Mouse (Mus musculus): Measurements from ENCODE around the gene Grap. TPM values are rescaled to one million over a fixed set of nuclear protein-coding genes. Genes with fewer than 3 reads are reported as not detected.

The Grap gene
- total RNA-seq, 2 experiments from 2014 or later: 7.0 to 8.0 TPM

DNA sequence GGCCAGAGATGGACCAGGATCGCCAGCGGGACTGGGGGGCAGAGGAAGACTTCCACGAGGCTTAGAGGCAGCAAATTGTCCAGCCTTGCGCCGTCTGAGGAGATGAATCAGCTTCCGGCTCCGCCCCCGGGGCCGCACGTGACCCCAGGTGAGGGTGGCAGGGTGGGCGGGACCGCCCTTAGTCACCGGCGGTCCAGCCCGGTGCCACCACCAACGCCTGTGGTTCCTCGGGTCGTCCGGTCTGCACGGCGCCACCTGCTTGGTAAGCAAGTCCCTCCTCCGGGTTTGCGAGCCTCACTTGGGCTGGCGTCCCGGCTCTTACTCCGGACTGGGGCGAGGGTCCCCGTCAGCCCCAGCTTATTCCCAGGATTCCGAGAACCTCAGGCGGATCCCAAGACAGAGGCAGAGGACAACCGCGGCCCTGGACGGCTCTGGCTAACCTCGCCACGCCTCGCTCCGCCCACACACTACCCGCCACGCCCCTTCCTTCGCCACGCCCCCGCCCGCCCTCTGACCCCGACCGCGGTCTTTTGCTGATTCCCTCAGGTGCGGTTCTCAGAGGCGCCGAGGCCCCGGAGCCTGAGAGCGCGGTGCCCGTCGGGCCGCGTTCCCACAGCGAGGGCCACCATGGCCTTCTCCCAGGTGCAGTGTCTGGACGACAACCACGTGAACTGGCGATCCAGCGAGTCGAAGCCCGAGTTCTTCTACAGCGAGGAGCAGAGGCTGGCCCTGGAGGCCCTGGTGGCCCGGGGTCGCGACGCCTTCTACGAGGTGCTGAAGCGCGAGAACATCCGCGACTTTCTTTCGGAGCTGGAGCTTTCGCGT lies 31.1 kb downstream of the Grap start, which contains the start of gene Fam83g:
Fam83g (plus strand) TSS at position 185 of the 825 bp plus-strand sequence.
- peak; percentile 55 for DNase-seq

DNA sequence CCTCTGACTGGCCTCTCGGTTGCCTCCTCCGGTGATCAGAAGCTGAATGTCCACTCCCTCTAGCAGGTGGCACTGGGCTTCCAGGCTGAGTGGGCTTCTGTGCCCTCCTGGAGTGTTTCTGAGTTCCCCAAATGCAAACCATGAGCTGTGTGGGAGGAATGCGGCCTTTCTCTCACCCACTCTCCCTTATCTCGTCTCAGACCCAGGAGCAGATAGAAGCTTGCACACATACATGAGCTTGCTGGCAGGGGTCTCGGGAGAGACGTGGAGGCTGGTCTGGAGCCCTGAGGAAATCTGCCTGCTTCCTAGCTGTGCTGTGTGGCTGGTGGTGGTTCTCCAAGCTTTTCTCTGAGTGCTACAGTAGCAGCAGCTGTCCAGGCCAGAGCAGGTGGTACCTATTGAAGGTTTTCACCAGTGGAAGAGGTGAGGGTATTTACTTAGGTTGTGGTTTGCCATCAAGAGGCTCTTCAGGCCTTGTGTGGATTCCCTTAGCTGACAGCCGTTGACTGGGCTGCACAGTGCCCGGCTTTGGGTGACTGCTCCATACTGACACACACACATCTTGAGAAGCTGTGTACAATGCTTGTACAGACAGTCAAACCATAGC lies 32.2 kb downstream of the Grap start:
- DNase-seq: no peak

DNA sequence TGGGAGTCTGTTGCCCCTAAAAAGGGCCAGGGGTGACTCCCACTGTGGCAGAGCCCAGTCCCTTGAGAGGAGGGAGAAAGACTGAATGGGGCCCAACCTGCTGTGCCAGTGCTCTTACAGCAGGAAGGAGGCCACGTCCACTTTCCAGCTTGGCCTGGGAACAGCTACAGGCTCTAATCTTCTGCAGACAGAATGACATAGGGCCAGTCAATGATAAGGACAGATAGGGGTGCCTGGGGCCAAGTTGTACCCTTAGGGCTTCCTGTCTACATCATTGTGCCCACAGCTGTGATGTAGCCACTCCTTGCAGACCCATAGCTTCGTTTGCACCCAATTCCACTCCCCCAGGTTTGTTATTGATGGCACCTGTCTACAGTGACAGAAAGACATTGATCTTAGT lies 33.1 kb downstream of the Grap start:
- DNase-seq: no peak

DNA sequence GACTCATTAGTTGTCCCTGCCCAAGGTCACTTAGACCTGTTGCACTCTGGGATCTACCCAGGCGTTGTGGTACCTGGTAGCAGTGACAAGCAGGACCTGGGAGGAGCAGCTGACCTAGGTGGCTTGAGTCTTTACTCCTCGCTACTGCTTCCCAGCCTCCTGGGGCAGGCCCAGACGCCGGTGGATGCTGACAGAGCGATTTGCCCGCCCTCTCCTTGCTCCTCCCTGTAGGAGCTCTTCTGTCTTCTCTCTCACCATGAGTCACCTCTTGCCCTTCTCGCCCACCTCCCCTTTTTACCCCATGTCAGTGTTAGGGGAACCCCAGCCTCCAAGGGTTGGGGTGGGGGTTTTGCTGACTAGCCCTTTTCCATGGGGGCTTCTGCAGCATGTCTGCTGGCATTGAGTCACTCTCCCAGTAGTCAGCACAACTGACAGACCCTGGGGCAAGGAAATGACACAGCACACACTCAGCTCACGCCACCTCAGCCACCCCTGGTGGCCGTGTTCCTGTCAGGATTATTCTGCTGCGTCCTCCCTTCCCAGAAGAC lies 33.9 kb downstream of the Grap start:
- DNase-seq: no peak

DNA sequence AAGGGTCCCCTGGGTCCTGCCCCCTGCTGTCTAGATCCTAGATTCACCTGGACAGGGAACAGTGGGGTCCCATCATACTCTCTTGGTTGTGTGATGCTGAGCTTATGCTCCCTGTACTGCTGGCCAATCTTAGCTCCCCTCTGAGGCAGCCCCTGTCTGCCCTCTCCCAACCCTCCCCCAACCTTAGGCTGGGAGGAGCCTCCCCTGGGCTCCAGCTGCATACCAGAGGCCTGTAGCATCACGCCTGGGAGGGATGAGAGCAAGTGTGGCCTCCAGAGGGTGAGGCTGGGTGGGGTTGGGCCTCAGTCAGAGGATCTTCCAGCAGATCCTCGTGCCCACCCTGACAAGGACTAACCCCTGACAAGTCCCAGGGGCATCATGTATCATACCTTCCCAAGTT lies 34.5 kb downstream of the Grap start:
- DNase-seq: no peak

DNA sequence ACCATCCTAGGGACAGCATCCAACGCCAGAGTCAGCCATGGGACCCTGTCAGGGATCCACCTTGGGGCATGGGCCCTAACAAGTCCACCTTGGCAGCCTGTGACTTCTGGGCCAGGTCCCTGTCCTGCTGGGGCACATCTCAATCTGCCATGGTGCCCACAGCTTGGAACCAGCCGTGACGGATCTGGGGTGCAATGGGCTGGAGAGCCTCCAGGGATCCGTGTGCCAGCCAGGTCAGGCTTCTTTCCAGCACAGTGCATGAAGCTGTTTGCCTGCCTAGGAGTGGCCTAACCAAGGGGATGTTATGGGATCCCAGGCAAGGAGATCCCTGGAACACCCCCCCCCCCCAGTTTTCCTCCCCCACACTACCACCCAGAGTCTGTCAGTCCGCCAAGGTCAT lies 39.9 kb downstream of the Grap start:
- no peak for DNase-seq

DNA sequence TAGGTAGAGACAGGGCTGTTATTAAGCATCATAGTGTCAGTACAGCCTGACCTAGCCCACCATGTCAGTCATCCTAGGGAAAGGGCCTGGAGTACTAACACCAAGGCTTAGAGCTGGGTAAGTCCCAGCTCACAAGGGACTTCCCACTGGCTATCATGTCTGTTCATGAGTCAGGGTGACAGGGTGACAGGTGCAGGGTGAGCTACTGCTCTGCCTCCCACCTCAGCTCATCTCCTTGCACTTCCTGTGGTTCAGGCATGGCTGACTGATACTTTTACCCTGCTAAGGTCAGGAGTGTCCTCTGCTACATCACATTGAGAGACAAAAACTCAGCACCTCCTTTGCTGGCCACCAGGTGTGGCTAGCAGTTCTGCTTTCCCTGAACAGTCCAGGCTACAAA lies 45.8 kb downstream of the Grap start:
- no peak for DNase-seq

DNA sequence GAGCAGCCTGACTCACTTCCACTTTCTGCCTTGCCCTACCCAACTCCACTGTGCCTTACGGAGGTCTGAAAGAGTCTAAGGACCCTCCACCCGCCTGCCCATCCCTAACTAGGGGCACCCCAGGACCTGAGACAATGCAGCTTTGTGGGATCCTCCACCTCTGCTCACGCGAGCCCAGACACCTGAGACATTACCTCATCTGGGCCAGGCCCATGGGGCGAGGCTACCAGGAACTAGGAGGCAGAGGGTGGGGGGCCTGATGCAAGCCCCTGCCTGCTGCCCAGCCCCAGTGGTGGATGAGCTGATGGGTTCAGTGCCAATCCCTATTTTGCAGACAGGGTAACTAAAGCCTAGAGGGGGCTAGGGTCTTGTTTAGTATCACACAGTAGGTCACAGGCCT lies 46.4 kb downstream of the Grap start:
- DNase-seq: no peak

DNA sequence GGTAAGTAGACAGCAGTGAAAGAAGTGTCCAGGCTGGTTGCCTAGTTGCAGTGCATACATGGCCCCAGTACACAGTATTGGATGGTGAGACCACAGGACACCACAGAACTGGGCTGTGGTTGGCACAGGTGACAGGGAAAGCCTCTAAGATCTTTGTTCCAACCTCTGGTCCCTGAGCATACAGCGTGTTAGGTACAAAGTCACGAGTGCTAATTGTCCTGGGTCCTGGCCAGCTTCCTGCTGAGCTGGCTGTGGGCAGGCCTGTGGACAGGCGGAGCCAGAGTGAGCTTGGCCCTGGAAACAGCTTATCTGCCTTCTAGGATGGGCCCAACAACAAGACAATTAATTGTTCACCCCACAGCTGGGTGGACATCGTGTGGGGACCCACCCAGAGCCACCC lies 46.9 kb downstream of the Grap start:
- no peak for DNase-seq

DNA sequence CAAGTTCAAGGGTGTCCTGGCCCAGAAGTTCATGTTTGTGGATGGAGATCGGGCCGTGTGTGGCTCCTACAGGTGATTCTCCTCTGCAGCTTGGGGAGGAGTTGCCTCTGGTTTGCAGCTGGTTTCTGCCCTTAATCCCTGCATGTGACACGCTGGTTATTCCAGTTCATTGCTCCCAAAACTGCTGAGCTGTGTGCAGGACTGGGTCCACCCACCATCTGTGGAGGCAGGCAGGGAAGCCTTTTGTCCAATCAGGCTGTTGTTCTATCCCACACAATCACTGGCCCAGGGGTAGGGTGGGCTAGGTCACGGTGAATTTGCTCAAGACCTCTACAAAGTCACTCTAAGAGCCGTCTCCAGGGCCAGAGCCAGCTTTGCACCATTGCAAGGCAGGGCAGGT lies 48.6 kb downstream of the Grap start:
- no peak for DNase-seq

DNA sequence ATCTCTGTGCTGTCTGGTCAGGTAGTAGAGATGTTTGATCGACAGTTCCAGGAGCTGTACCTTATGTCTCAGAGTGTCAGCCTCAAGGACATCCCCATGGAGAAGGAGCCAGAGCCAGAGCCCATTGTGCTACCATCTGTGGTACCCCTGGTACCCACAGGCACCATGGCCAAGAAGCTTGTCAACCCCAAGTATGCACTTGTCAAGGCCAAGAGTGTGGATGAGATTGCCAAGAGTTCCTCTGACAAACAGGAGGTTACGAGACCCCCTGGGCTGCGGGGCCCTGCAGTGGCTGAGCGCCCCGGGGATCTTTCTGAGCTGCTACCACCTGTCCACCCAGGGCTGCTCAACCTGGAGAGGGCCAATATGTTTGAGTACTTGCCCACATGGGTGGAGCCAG lies 49.4 kb downstream of the Grap start:
- DNase-seq: no peak

DNA sequence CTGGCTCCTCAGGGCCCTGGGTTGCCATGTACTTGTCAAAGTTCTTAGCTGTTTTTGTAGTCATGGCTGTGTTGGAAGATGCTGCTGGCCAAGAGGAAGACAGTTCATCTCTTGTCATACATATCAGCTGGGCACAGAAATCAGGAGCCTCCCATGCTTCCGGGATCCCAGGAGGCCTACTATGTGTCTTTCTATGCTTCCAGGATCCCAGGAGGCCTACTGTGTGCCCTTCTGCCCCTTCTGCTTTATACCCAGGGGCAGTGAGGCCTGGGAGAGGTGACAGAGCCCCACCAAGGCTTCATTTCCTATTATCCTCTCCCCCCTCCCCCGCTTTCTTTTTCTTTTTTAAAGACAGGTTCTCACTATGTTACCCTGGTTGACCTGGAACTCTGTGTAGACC lies 52.5 kb downstream of the Grap start:
- DNase-seq: no peak

DNA sequence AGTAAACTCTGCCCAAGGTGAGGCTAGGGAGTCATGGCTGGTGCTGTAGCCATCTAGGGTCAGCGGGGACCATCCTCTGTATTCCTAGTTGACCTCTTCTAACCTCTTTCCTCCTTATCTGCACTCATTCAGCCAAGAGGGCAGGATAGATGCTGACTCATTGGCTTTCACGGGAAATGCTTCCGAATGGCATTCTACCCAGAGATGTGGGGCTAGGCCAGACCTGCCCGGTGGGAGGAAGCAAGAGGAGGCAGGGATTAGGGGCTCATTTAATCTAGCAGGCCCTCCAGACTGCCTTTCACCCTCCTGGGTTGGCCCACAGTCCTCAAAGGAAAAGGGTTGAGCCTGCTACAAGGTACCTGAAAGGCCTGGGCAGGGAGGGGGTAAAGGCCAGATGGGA lies 53.2 kb downstream of the Grap start:
- DNase-seq: no peak

DNA sequence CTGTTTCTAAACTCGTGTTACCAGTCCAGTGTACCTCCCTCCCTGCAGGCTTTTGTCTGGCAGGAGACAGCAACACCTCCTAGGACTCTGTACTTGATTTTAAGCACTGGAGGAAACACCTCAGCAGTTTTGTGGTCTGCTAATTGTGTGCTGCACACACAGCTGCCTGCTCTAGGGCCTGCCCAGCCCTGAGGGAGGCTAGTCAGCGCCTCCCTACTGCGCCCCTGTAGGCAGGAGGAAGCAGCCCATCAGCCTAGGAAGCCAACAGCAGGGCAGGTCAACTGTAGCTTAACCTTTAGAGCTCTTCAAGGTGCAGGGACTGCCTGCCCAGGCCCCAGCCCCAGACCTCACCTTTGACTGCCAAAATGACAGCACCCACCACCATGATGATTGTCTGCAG lies 55.9 kb downstream of the Grap start:
- DNase-seq: no peak

DNA sequence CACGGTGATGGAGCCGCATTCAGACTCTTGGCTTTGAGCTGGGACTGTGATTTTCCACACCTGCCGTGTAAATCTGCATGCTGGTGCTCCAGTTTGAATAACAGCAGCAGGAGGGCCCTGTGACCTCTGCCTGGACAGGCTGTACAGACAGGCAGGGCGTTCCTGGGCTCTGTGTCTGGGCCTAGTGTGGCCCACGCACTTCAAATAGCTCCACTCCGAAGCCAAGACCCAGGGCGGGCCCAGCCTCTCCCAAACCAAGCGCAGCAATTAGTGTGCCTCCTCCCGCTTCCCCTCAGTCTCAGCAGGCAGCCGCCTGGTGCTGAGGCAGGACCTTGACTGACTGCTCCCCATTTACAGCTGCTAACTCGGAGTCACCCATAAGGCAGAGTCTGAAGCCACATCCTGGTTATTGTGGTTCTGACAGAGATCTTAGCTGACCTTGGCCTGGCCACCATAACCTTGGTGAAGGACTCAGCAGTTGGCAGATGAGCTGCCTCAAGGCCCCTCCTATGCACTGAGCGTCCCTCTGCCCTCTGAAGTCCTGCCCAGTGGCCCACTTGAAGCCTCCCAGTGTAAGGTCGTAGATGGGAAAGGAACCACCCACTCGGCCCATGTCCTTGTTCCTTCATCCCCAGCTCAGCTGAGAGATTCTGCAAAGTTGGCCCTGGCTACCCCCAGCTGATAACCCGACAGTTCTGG lies 60.2 kb downstream of the Grap start:
- DNase-seq: no peak

DNA sequence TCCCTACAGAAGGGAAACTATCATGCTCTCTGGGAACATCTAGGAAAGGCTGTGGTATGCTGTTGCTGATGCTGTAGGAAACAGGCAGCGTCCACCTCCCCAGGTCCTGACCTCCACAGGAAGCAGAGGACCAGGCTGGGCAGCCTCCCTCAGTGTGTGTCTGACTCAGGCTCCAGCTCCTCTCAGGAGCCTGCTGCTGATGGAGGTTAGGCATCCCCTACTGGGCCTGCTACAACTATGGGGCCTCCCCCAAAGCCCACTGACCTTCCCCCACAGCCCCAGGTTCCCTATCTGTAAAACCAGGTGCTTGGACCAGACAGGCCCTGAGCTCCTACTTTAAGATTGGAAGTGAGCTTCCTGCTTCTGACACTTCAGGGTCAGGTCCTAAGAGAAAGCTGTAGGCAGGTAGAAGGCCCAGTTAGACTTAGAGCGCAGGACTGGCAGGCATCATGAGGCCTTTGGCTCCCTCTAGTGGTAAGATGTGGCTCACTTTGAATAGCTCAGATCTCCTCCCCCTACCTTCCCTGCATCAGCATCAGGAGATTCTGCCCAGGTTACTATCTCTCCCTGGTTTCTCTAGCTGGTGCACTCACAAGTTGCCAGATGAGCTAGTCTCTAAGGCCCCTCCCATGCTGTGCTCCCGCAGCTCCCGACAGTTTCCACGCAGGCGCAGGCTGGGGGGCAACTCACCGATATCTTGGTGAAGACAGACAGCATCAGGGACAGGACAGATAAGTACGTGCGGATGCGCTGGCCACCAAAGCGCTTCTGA lies 61.5 kb downstream of the Grap start:
- peak; percentile 63 for DNase-seq

DNA sequence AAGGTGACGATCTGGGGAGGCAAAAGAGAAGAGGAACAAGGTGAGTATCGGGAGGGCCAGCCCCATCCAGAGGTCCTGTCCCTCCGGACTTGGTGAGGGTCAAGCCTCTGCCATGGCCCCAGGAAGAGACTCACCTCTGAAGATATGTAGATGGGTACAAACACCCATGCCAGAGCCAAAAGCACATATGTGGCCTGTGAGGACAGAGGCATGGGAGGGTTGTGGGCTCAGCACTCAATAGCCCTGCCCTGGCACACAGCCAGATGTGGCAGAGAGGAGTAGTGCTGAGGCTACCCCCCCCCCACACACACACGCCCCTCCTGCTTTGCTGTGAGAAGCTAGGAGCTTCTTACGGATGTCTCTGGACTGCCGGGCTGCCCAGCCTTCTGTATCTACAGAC lies 62.1 kb downstream of the Grap start:
- DNase-seq: no peak

DNA sequence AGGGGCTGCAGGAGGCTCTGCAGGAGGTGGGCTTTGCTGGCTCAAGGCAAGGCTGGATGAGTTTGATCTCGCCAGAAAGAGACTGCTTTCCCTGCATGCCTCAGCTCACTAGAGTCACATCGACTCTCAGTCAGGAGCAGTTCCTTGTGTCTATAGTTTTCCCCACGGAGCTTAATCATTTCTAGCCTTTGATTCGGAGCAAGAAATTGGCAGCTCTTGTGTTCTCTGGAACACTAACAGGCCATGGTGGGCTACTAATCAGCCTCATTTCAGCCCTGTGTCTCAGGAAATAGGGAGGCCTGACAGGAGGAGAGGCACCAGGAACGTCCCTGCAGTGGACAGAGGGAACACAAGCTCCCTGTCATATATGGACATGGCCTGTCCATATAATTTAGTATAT lies 64.9 kb downstream of the Grap start:
- no peak for DNase-seq

DNA sequence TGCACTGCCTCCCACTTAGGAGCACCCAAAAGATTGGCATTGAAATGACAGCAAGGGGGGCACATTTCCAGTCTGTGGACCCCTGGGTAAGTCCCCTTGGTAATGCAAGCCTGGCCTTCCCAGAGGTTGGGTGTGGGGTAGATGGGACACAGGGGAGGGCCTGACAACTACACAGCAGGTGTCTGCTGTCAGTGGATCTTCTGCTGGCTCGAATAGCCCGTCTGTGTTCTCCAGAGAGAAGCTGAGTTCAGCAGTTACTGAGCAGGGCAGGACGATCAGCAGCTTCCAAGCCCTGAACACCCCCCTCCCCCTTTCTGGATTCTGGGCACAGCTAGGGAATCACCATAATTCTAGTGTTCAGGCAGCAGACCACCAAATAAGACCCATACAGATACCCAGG lies 66.3 kb downstream of the Grap start:
- no peak for DNase-seq

DNA sequence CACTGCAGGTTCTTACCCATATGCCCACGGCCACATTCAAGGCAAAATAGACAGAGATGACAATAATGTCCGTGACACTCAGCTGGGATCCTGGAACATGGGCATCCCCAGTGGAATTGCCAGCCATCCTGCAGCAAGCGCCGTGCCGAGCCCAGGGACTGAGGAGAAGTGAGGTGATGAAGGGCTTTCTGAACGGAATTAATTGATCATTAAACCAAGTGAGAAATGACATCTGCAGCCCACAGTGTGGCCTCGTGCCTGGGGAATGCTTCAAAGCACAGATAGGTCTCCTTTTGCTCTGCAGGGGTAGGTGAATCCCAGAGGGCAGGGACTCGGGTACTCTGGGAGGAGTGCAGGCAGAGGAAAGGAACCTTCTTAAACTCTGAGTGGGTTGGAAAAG lies 66.8 kb downstream of the Grap start:
- DNase-seq: no peak

DNA sequence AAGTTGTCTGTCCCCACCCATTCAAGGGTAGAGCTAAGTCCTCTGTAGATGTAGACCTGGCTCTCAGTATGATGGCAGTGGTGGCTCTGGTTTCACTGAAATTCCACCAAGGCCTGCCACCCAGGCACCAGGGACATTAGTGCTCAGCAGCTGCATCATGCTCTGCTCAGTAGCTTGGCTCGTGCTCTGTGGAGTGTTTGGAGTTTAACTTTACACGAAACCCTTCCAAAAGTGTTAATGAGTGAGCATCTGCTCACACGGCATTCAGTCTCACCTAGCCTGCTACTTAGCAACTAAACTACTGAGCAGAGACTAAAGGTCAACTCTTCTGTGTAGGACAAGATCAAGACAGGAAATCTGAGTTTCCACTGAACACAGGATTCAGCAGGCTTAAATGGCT lies 67.6 kb downstream of the Grap start, which contains the start of gene Slc5a10:
Slc5a10 (minus strand) TSS at position 191 of the 400 bp plus-strand sequence.
- no peak for DNase-seq

DNA sequence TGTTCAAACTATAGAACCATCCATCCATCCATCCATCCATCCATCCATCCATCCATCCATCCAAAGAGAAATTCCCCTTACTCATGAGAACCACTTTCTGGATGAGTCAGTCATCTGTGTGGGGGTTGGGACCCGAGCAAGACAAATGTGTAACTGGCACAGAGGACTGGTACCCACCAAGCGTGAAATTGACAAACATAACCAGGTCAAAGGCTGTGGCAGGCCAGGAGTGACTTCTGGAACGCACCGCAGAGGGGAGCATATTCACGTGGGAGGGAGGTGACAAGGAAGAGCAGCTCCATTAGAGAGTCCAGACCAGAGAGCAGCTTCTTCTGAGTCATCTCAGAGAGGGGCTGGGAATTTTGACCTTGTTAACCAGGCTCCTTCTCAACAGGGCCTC lies 69.0 kb downstream of the Grap start:
- DNase-seq: no peak
